Mouse (Mus musculus): ENCODE measurements around the gene Bsx. TPM values are rescaled to one million over a fixed set of nuclear protein-coding genes. Genes with fewer than 3 reads are reported as not detected.
A peak's percentile ranks its signal among the peaks of the same experiment; 100 is the strongest.

Gene Bsx
- total RNA-seq (2021) = not detected
- long read RNA-seq, experiment 1 = 0 reads
- long read RNA-seq, experiment 2 = 0 reads

GRCm38 (mm10) chr9:40873556-40874470, at the start of gene Bsx:
Gene Bsx, plus strand, starts transcription at chr9:40874127.
- intact Hi-C loops (cut with DNase I) = no loop called here
- no peak for DNase-seq (ENCODE audit: low spot score in 2 of 2)

GRCm38 (mm10) chr9:40825601-40826000, 48.3 kb upstream of the Bsx start:
- no peak for DNase-seq (ENCODE audit: low spot score in 2 of 2)
- intact Hi-C loops (cut with DNase I) = no loop called here

- no peak for DNase-seq (ENCODE audit: low spot score in 2 of 2)
- intact Hi-C loops (cut with DNase I) = no loop called here
Observed at GRCm38 (mm10) chr9:40827366-40827765, 46.6 kb upstream of the Bsx start.

- DNase-seq (ENCODE audit: low spot score in 2 of 2) = peak; percentile 82 to 88
- intact Hi-C loops (cut with DNase I) = loop anchor here (2.0 to 10.0 kb wide), 3 partner anchors 100 to 353 kb away; no protein-coding TSS in a partner anchor
Observed at GRCm38 (mm10) chr9:40834569-40834968, 39.4 kb upstream of the Bsx start.

- intact Hi-C loops (cut with DNase I) = loop anchor here (10.0 kb wide), 1 partner anchor 98 kb away; no protein-coding TSS in a partner anchor
- no peak for DNase-seq (ENCODE audit: low spot score in 2 of 2)
Observed at GRCm38 (mm10) chr9:40836681-40837080, 37.2 kb upstream of the Bsx start.

- DNase-seq (ENCODE audit: low spot score in 2 of 2) = no peak
- intact Hi-C loops (cut with DNase I) = loop anchor here (10.0 kb wide), 1 partner anchor 95 kb away; no protein-coding TSS in a partner anchor
Observed at GRCm38 (mm10) chr9:40839662-40840061, 34.3 kb upstream of the Bsx start.

GRCm38 (mm10) chr9:40851515-40851914, 22.4 kb upstream of the Bsx start:
- peak in 1 of 2 experiments; percentile 15 for DNase-seq (ENCODE audit: low spot score in 2 of 2)
- intact Hi-C loops (cut with DNase I) = no loop called here

- DNase-seq (ENCODE audit: low spot score in 2 of 2) = peak in 1 of 2 experiments; percentile 14
- intact Hi-C loops (cut with DNase I) = no loop called here
Observed at GRCm38 (mm10) chr9:40858461-40859160, 15.3 kb upstream of the Bsx start.

- DNase-seq (ENCODE audit: low spot score in 2 of 2) = peak in 1 of 2 experiments; percentile 20
- intact Hi-C loops (cut with DNase I) = no loop called here
Observed at GRCm38 (mm10) chr9:40859196-40859595, 14.7 kb upstream of the Bsx start.

- no peak for DNase-seq (ENCODE audit: low spot score in 2 of 2)
Observed at GRCm38 (mm10) chr9:40870331-40870730, 3.6 kb upstream of the Bsx start.

GRCm38 (mm10) chr9:40871369-40872155, 2.4 kb upstream of the Bsx start:
- DNase-seq (ENCODE audit: low spot score in 2 of 2) = no peak
- intact Hi-C loops (cut with DNase I) = no loop called here

More at GRCm38 (mm10) chr9:40870331-40870730, 3.6 kb upstream of the Bsx start:
- intact Hi-C loops (cut with DNase I) = no loop called here

GRCm38 (mm10) chr9:40872156-40872478, 1.8 kb upstream of the Bsx start:
- peak in 1 of 2 experiments; percentile 8 for DNase-seq (ENCODE audit: low spot score in 2 of 2)
- intact Hi-C loops (cut with DNase I) = no loop called here

- no peak for DNase-seq (ENCODE audit: low spot score in 2 of 2)
- intact Hi-C loops (cut with DNase I) = no loop called here
Observed at GRCm38 (mm10) chr9:40874961-40875360, 1.0 kb downstream of the Bsx start.

- no peak for DNase-seq (ENCODE audit: low spot score in 2 of 2)
- intact Hi-C loops (cut with DNase I) = no loop called here
Observed at GRCm38 (mm10) chr9:40875431-40875830, 1.5 kb downstream of the Bsx start.

GRCm38 (mm10) chr9:40876164-40876563, 2.2 kb downstream of the Bsx start:
- intact Hi-C loops (cut with DNase I) = no loop called here
- no peak for DNase-seq (ENCODE audit: low spot score in 2 of 2)

- intact Hi-C loops (cut with DNase I) = no loop called here
- no peak for DNase-seq (ENCODE audit: low spot score in 2 of 2)
Observed at GRCm38 (mm10) chr9:40876693-40877092, 2.8 kb downstream of the Bsx start.

GRCm38 (mm10) chr9:40877146-40877880, 3.4 kb downstream of the Bsx start:
- DNase-seq (ENCODE audit: low spot score in 2 of 2) = no peak
- intact Hi-C loops (cut with DNase I) = no loop called here

- no peak for DNase-seq (ENCODE audit: low spot score in 2 of 2)
- intact Hi-C loops (cut with DNase I) = no loop called here
Observed at GRCm38 (mm10) chr9:40877881-40878235, 3.9 kb downstream of the Bsx start.

Data from left cerebral cortex, postnatal 14 days (tissue).